Comparison of ENCODE assay signal across 8 mouse cellular contexts in the genomic region with DNA sequence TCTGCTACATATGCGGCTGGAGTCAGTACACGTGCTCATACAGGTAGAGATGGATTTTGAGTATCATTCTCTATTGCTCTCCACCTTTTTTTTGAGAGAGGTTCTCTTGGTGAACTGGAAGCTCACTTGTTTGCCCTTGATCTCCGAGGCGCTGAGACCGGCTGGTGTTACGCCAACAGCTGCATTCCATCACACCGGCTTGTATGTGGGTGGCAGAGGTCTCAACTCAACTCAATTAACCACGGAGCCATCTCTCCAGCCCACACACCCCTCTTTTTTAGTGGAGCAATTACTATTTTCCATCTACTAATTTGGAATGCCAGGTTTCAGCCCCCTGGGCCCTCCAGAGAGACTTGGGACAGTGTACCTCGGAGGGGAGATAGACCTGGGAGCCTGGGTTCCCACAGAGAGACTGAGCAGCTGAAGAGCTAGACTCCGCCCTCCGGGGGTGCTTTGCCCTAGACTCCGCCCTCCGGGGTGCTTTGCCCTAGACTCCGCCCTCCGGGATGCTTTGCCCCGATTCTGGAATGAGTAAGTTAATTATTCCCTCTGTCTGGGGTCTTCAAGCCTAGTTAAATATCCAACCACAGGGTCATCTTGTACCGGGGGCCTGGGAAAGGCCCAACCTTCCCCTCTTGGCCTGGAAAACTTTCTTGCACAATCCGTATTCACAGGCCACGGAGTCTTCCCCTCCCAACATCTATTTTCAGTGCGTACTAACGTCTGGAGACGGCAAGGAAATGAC. TPM values are rescaled to one million over a fixed set of nuclear protein-coding genes. Genes with fewer than 3 reads are reported as not detected.
DNase-seq lines count a peak whose midpoint lies in the region; ATAC-seq and TF ChIP-seq lines count a peak whose summit lies in the region.

No protein-coding gene starts in this region.

- peak overlapping the region; percentile 51 for H3K4me3 ChIP-seq in cerebellum, adult 2 months (replicated peaks; ENCODE audit: insufficient read depth, low read depth, low read length)
- H3K4me3 ChIP-seq in embryonic facial prominence, embryonic 11.5 days (ENCODE audit: low read depth, low read length), result peak overlapping the region; percentile 27
- peak overlapping the region; percentile 54 for H3K4me3 ChIP-seq in heart, embryonic 12.5 days
- peak overlapping the region; percentile 27 for H3K4me3 ChIP-seq in kidney, embryonic 14.5 days (ENCODE audit: low read length)

- no peak for TF ChIP-seq CTCF in cerebellum, adult 2 months (IDR thresholded peaks at IDR 0.05; ENCODE audit: borderline replicate concordance, insufficient read depth, low read depth, low read length)

- peak in 1 of 2 experiments; percentile 13 for DNase-seq in cerebellum, adult 2 months
- DNase-seq in embryonic facial prominence, embryonic 11.5 days (ENCODE audit: low spot score), result peak; percentile 64
- DNase-seq in lung, postnatal 14 days, result peak; percentile 80
- DNase-seq in retina, embryonic 14.5 days (ENCODE audit: low spot score), result peak; percentile 68
- peak; percentile 69 for DNase-seq in yolk sac, embryonic 10.5 days (ENCODE audit: low spot score)

- TF ChIP-seq POLR2A in cerebellum, adult 2 months (IDR thresholded peaks at IDR 0.05; ENCODE audit: borderline replicate concordance, insufficient read depth, low read length), result no peak

- no peaks in the 10 kb centered on the region for H3K4me1 ChIP-seq in cerebellum, adult 2 months (ENCODE audit: control insufficient read depth, insufficient read depth, low read length)
- H3K4me1 ChIP-seq in embryonic facial prominence, embryonic 11.5 days (ENCODE audit: control insufficient read depth, insufficient read depth, low read length), result no peaks in the 10 kb centered on the region
- peaks cover 24% of the 10 kb centered on the region for H3K4me1 ChIP-seq in heart, embryonic 12.5 days (replicated peaks)
- H3K4me1 ChIP-seq in kidney, embryonic 14.5 days (ENCODE audit: control insufficient read depth, insufficient read depth, low read length), result peaks cover 35% of the 10 kb centered on the region; the same call in 1 of the 2 replicates

- H3K36me3 ChIP-seq in embryonic facial prominence, embryonic 11.5 days (replicated peaks; ENCODE audit: control insufficient read depth, insufficient read depth, low read depth, low read length), result no peaks in the 10 kb centered on the region
- H3K36me3 ChIP-seq in heart, embryonic 12.5 days, result no peaks in the 10 kb centered on the region
- no peaks in the 10 kb centered on the region for H3K36me3 ChIP-seq in kidney, embryonic 14.5 days (ENCODE audit: control insufficient read depth, insufficient read depth, low read length)

- H3K27me3 ChIP-seq in cerebellum, adult 2 months (ENCODE audit: control insufficient read depth, insufficient read depth, low read length), result no peaks in the 10 kb centered on the region
- no peaks in the 10 kb centered on the region for H3K27me3 ChIP-seq in embryonic facial prominence, embryonic 11.5 days (ENCODE audit: control insufficient read depth, insufficient read depth, low read length)
- H3K27me3 ChIP-seq in heart, embryonic 12.5 days (replicated peaks), result 0 out of 2 replicates have a peak, but pooled peaks cover 4% of the 10 kb centered on the region
- H3K27me3 ChIP-seq in kidney, embryonic 14.5 days (ENCODE audit: control insufficient read depth, insufficient read depth, low read length), result no peaks in the 10 kb centered on the region

- 31% methylated on average over 22 of the region's 22 CpGs for WGBS in cerebellum, adult 2 months
- WGBS in embryonic facial prominence, embryonic 11.5 days, result 14% methylated on average over 22 of the region's 22 CpGs
- 14% methylated on average over 22 of the region's 22 CpGs for WGBS in heart, embryonic 12.5 days
- WGBS in kidney, embryonic 14.5 days, result 8% methylated on average over 22 of the region's 22 CpGs

- no peak overlapping the region for H3K27ac ChIP-seq in cerebellum, adult 2 months (ENCODE audit: insufficient read depth, low read length)
- no peak overlapping the region for H3K27ac ChIP-seq in embryonic facial prominence, embryonic 11.5 days (replicated peaks; ENCODE audit: low read depth, low read length)
- peak overlapping the region; percentile 48; the same call in 1 of the 2 replicates for H3K27ac ChIP-seq in heart, embryonic 12.5 days (ENCODE audit: poor library complexity, severe bottlenecking)
- peak overlapping the region; percentile 96 for H3K27ac ChIP-seq in kidney, embryonic 14.5 days (ENCODE audit: low read depth, low read length)

- H3K4me2 ChIP-seq in embryonic facial prominence, embryonic 11.5 days (ENCODE audit: low read depth, low read length), result peak overlapping the region; percentile 34
- peak overlapping the region; percentile 72 for H3K4me2 ChIP-seq in heart, embryonic 12.5 days
- peak overlapping the region; percentile 42 for H3K4me2 ChIP-seq in kidney, embryonic 14.5 days (replicated peaks; ENCODE audit: low read depth, low read length)

- no peaks in the 10 kb centered on the region for H3K9me3 ChIP-seq in embryonic facial prominence, embryonic 11.5 days (replicated peaks; ENCODE audit: control insufficient read depth, low read length)
- no peaks in the 10 kb centered on the region for H3K9me3 ChIP-seq in heart, embryonic 12.5 days (replicated peaks)
- H3K9me3 ChIP-seq in kidney, embryonic 14.5 days (ENCODE audit: control insufficient read depth, low read length), result no peaks in the 10 kb centered on the region

- no peak overlapping the region for H3K9ac ChIP-seq in embryonic facial prominence, embryonic 11.5 days (replicated peaks; ENCODE audit: low read length)
- peak overlapping the region; percentile 69 for H3K9ac ChIP-seq in heart, embryonic 12.5 days
- H3K9ac ChIP-seq in kidney, embryonic 14.5 days (ENCODE audit: low read depth, low read length), result peak overlapping the region; percentile 19; the same call in 1 of the 2 replicates

- no peak for ATAC-seq in cerebellum, adult (ENCODE audit: insufficient number of reproducible peaks, low FRiP score, low TSS enrichment)
- ATAC-seq in embryonic facial prominence, embryonic 11.5 days (replicated peaks; ENCODE audit: insufficient number of reproducible peaks, low FRiP score, low TSS enrichment, low read depth), result peak; percentile 65
- ATAC-seq in heart, embryonic 12.5 days (ENCODE audit: insufficient number of reproducible peaks, low FRiP score), result peak; percentile 80
- ATAC-seq in kidney, embryonic 14.5 days (ENCODE audit: low FRiP score, low TSS enrichment), result peak; percentile 89

RNA-seq across cellular contexts. Expression of a gene that starts 47.6 kb away (rescaled TPM):
- 46.4 and 49.7 TPM in 2 replicates for polyA plus RNA-seq in cerebellum, adult 2 months (2012; rRNA removed)
- 104 and 109 TPM in 2 replicates for polyA plus RNA-seq in embryonic facial prominence, embryonic 11.5 days (2014; fragmentation: Nextera tagmentation; extraction: Ambion mirVana)
- 46.1 and 49.9 TPM in 2 replicates for polyA plus RNA-seq in heart, embryonic 12.5 days (2016; fragmentation: Nextera tagmentation; extraction: Ambion mirVana)
- 55.8 and 77.5 TPM in 2 replicates for polyA plus RNA-seq in kidney, embryonic 14.5 days (2014; fragmentation: Nextera tagmentation; extraction: Ambion mirVana)

RNA-seq across cellular contexts. Expression of a gene that starts 47.7 kb away (rescaled TPM):
- polyA plus RNA-seq in cerebellum, adult 2 months (2012; rRNA removed), result 24.8 and 25.2 TPM in 2 replicates
- 29.2 and 36.4 TPM in 2 replicates for polyA plus RNA-seq in embryonic facial prominence, embryonic 11.5 days (2014; fragmentation: Nextera tagmentation; extraction: Ambion mirVana)
- 22.9 and 23.0 TPM in 2 replicates for polyA plus RNA-seq in heart, embryonic 12.5 days (2016; fragmentation: Nextera tagmentation; extraction: Ambion mirVana)
- polyA plus RNA-seq in kidney, embryonic 14.5 days (2014; fragmentation: Nextera tagmentation; extraction: Ambion mirVana), result 31.5 and 33.2 TPM in 2 replicates

RNA-seq across cellular contexts. Expression of a gene that starts 50.3 kb away (rescaled TPM):
- polyA plus RNA-seq in cerebellum, adult 2 months (2012; rRNA removed), result 82.5 and 96.5 TPM in 2 replicates
- 12.2 and 20.0 TPM in 2 replicates for polyA plus RNA-seq in embryonic facial prominence, embryonic 11.5 days (2014; fragmentation: Nextera tagmentation; extraction: Ambion mirVana)
- polyA plus RNA-seq in heart, embryonic 12.5 days (2016; fragmentation: Nextera tagmentation; extraction: Ambion mirVana), result 38.3 and 39.9 TPM in 2 replicates
- 250 and 252 TPM in 2 replicates for polyA plus RNA-seq in kidney, embryonic 14.5 days (2014; fragmentation: Nextera tagmentation; extraction: Ambion mirVana)

Comparison
In these comparisons a context has a peak if more than half of its experiments do, and no peak if none do; other contexts are left out.
1. H3K27ac ChIP-seq: peak in heart, embryonic 12.5 days (single experiment) and kidney, embryonic 14.5 days (single experiment); none in cerebellum, adult 2 months (single experiment) and embryonic facial prominence, embryonic 11.5 days (single experiment).
2. Peak in every context shown above with its lines, with median percentiles within 50 percentile points of each other: H3K4me3 ChIP-seq and H3K4me2 ChIP-seq.